ENCODE assay signal across 17 mouse cellular contexts in the genomic region with DNA sequence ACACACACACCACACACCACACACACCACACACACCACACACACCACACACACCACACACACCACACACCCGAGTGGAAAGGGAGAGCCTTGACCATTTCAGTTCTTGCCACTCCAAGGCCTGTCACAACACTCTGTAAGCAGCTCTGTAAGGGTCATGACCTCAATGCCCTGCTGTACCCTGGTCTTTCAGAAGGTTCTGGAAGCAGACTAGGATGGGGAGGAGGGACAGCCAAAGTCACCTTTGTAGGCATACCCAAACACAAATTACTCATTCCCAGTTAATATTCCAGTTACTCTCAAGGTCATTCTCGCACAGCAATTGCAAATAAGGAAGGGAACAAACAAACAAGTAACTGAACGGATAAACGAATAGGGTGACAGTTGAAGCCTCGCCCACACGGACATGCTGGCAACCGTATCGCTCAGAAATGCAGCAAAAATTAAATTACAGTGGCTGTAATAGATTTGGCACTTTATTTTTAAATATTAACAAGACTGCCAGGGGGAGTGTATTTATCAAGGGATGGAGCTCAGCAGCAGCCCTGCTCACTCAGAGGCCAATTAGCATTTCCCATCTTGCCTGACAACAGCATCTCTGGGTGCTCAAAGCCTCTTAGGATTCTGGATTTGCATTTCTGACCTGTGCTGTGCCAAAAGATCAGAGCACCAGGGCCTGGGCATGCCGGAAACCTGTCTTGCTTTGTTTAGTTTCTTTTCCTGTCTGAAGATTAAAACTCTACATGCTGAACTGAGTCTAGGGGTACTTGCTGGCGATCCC. TPM values are rescaled to one million over a fixed set of nuclear protein-coding genes. Genes with fewer than 3 reads are reported as not detected.
DNase-seq lines count a peak whose midpoint lies in the region; ATAC-seq and TF ChIP-seq lines count a peak whose summit lies in the region.
"Had no signal": no experiment of that assay in that cellular context is flagged by ENCODE, and none has a peak within 500 bp of the region (broad histone marks: within the 10 kb centered on the region; RNA-seq: fewer than 3 reads in every experiment).

No protein-coding gene starts in this region.

- no peaks in the 10 kb centered on the region for H3K36me3 ChIP-seq in hindbrain, embryonic 11.5 days (ENCODE audit: control insufficient read depth, insufficient read depth, low read length)
- H3K36me3 ChIP-seq in hindbrain, postnatal 0 days (ENCODE audit: insufficient read depth, low read length): no peaks in the 10 kb centered on the region
- no peaks in the 10 kb centered on the region for H3K36me3 ChIP-seq in midbrain, embryonic 16.5 days (ENCODE audit: control insufficient read depth, insufficient read depth, low read length)
- H3K36me3 ChIP-seq: embryonic facial prominence, embryonic 13.5 days; G1E; liver, embryonic 15.5 days had no signal

- H3K27ac ChIP-seq in hindbrain, embryonic 11.5 days (ENCODE audit: low read depth, low read length): no peak overlapping the region
- H3K27ac ChIP-seq in hindbrain, postnatal 0 days: no peak overlapping the region
- peak overlapping the region; percentile 36; the same call in 1 of the 2 replicates for H3K27ac ChIP-seq in midbrain, embryonic 16.5 days (ENCODE audit: low read length)
- H3K27ac ChIP-seq: embryonic facial prominence, embryonic 13.5 days; liver, embryonic 15.5 days had no signal

- no peaks in the 10 kb centered on the region for H3K4me1 ChIP-seq in hindbrain, embryonic 11.5 days (replicated peaks; ENCODE audit: control insufficient read depth, insufficient read depth, low read length)
- no peaks in the 10 kb centered on the region; the same call in 1 of the 2 replicates for H3K4me1 ChIP-seq in hindbrain, postnatal 0 days (ENCODE audit: insufficient read depth, low read length)
- peaks cover 10% of the 10 kb centered on the region; the same call in 1 of the 2 replicates for H3K4me1 ChIP-seq in midbrain, embryonic 16.5 days (ENCODE audit: control insufficient read depth, insufficient read depth, low read length)
- H3K4me1 ChIP-seq: embryonic facial prominence, embryonic 13.5 days had no signal

- no peaks in the 10 kb centered on the region for H3K27me3 ChIP-seq in hindbrain, embryonic 11.5 days (ENCODE audit: control insufficient read depth, insufficient read depth, low read length)
- H3K27me3 ChIP-seq in hindbrain, postnatal 0 days (ENCODE audit: insufficient read depth, low read length): no peaks in the 10 kb centered on the region
- no peaks in the 10 kb centered on the region for H3K27me3 ChIP-seq in midbrain, embryonic 16.5 days (ENCODE audit: control insufficient read depth, insufficient read depth, low read depth, low read length)
- H3K27me3 ChIP-seq: embryonic facial prominence, embryonic 13.5 days; liver, embryonic 15.5 days had no signal

- 0 out of 2 replicates have a peak overlapping the region, but pooled peaks have one; percentile 31 for H3K9ac ChIP-seq in hindbrain, embryonic 11.5 days (ENCODE audit: low read depth, low read length)
- no peak overlapping the region for H3K9ac ChIP-seq in hindbrain, postnatal 0 days (replicated peaks; ENCODE audit: low read length)
- 0 out of 2 replicates have a peak overlapping the region, but pooled peaks have one; percentile 18 for H3K9ac ChIP-seq in midbrain, embryonic 16.5 days (ENCODE audit: low read depth, low read length)
- H3K9ac ChIP-seq: embryonic facial prominence, embryonic 13.5 days; liver, embryonic 15.5 days had no signal

- H3K4me2 ChIP-seq in hindbrain, embryonic 11.5 days (replicated peaks; ENCODE audit: low read depth, low read length): no peak overlapping the region
- no peak overlapping the region for H3K4me2 ChIP-seq in hindbrain, postnatal 0 days (ENCODE audit: low read depth, low read length)
- H3K4me2 ChIP-seq in midbrain, embryonic 16.5 days (ENCODE audit: low read length): no peak overlapping the region
- H3K4me2 ChIP-seq: embryonic facial prominence, embryonic 13.5 days; liver, embryonic 15.5 days had no signal

- no peak for TF ChIP-seq CTCF in hindbrain, postnatal 0 days (IDR thresholded peaks at IDR 0.05; ENCODE audit: low read depth)
- no peak for TF ChIP-seq CTCF in brain, embryonic 14.5 days (IDR thresholded peaks at IDR 0.05; ENCODE audit: borderline replicate concordance, extremely low read depth, insufficient read depth, insufficient read length)

- no peak for DNase-seq in hindbrain, embryonic 11.5 days (ENCODE audit: low spot score)
- DNase-seq in hindbrain, postnatal 0 days (ENCODE audit: low spot score): no peak
- peak; percentile 37 for DNase-seq in layer of hippocampus, adult 11-12 months (ENCODE audit: low spot score)
- no peak for DNase-seq in layer of hippocampus, postnatal 25 days (ENCODE audit: extremely low spot score in 1 of 2, low spot score in 1 of 2)
- DNase-seq in brain, embryonic 14.5 days (ENCODE audit: low read depth): peak; percentile 56
- DNase-seq: cerebellum, adult 2 months; heart, postnatal 10 days; layer of hippocampus, postnatal 36 days; left cerebral cortex, postnatal 4 days; lung, postnatal 14 days; right cerebral cortex, postnatal 4 days; thymus, adult 18-20 months had no signal

- WGBS in hindbrain, embryonic 11.5 days: 78% methylated on average over 10 of the region's 10 CpGs
- WGBS in hindbrain, postnatal 0 days: 60% methylated on average over 10 of the region's 10 CpGs
- WGBS in midbrain, embryonic 16.5 days: 52% methylated on average over 10 of the region's 10 CpGs

- H3K4me3 ChIP-seq in hindbrain, embryonic 11.5 days (ENCODE audit: low read depth, low read length): no peak overlapping the region
- H3K4me3 ChIP-seq in hindbrain, postnatal 0 days (ENCODE audit: low read length): no peak overlapping the region
- no peak overlapping the region for H3K4me3 ChIP-seq in midbrain, embryonic 16.5 days (ENCODE audit: low read depth, low read length)
- H3K4me3 ChIP-seq: embryonic facial prominence, embryonic 13.5 days; liver, embryonic 15.5 days had no signal

- no peak for ATAC-seq in hindbrain, embryonic 11.5 days (ENCODE audit: low FRiP score)
- ATAC-seq in hindbrain, postnatal 0 days: no peak
- ATAC-seq in midbrain, embryonic 16.5 days: no peak
- ATAC-seq in cerebellum, adult (ENCODE audit: insufficient number of reproducible peaks, low FRiP score, low TSS enrichment): no peak

- H3K9me3 ChIP-seq in hindbrain, embryonic 11.5 days (ENCODE audit: control insufficient read depth, low read length): no peaks in the 10 kb centered on the region
- H3K9me3 ChIP-seq in hindbrain, postnatal 0 days (ENCODE audit: low read length): no peaks in the 10 kb centered on the region
- no peaks in the 10 kb centered on the region for H3K9me3 ChIP-seq in midbrain, embryonic 16.5 days (replicated peaks; ENCODE audit: control insufficient read depth, low read length, poor library complexity, severe bottlenecking)
- H3K9me3 ChIP-seq: embryonic facial prominence, embryonic 13.5 days; G1E; liver, embryonic 15.5 days had no signal

- TF ChIP-seq POLR2A in brain, embryonic 14.5 days (IDR thresholded peaks at IDR 0.05; ENCODE audit: borderline replicate concordance, extremely low read depth, insufficient read depth, insufficient read length, poor library complexity, severe bottlenecking): no peak

RNA-seq across cellular contexts. Expression of a gene that starts 24.6 kb away (rescaled TPM):
- 15.3 and 19.2 TPM in 2 replicates for polyA plus RNA-seq in hindbrain, embryonic 11.5 days (2014; fragmentation: Nextera tagmentation; extraction: Ambion mirVana)
- 60.5 and 67.5 TPM in 2 replicates for total RNA-seq in hindbrain, postnatal 0 days (2014; rRNA removed)
- polyA plus RNA-seq in hindbrain, postnatal 0 days (2015; fragmentation: Nextera tagmentation; extraction: Ambion mirVana): 28.9 and 31.5 TPM in 2 replicates
- 10 to 100 TPM; 45.5 to 53.0 TPM for total RNA-seq in layer of hippocampus, postnatal 25 days (2021)
- polyA plus RNA-seq in brain, embryonic 14.5 days (2012; rRNA removed): 17.6 and 36.9 TPM in 2 replicates
- polyA plus RNA-seq in midbrain, embryonic 16.5 days (2015; fragmentation: Nextera tagmentation; extraction: Ambion mirVana): 16.6 and 18.1 TPM in 2 replicates

Comparison
In these comparisons a context has a peak if more than half of its experiments do, and no peak if none do; other contexts are left out.
1. DNase-seq: peak in layer of hippocampus, adult 11-12 months (single experiment) and brain, embryonic 14.5 days (single experiment); none in hindbrain, embryonic 11.5 days (single experiment), hindbrain, postnatal 0 days (single experiment) and layer of hippocampus, postnatal 25 days (0 of 2).